Mouse (Mus musculus) megakaryocyte, embryonic 14.5 days (primary cell): ENCODE measurements around the gene Nasp.

ENCODE experiments used
- FLI1 ChIP-seq: IDR thresholded peaks from 2 replicates; pipeline ENCODE4 v1.6.1; 2012; ENCODE audit warnings: low read length, inconsistent platforms, mixed read lengths
- GATA1 ChIP-seq: IDR thresholded peaks from 3 replicates; pipeline ENCODE4 v1.6.1; 2012; ENCODE audit warnings: mixed read lengths, low read length, inconsistent platforms, borderline replicate concordance

GRCm38 (mm10) chr4:116624831-116625230, 2.9 kb downstream of the Nasp start:
- no peak for TF ChIP-seq FLI1
- TF ChIP-seq GATA1: no peak
